Mouse (Mus musculus) forebrain, embryonic 14.5 days (tissue): Measurements from ENCODE around the gene Gria3. TPM values are rescaled to one million over a fixed set of nuclear protein-coding genes. Genes with fewer than 3 reads are reported as not detected.

Experiments used
- microRNA-seq: library from miRNA; unstranded; fragments of <30 nt; microRNA quantifications from one replicate; pipeline ENCODE4, GENCODE M21; 2016
- polyA plus RNA-seq: library from polyadenylated mRNA; unstranded; fragments of >200 nt; fragmentation: Nextera tagmentation; extraction: Ambion mirVana; gene quantifications from 2 replicates; pipeline ENCODE4 v1.2.1, GENCODE M21; 2014

Gene Gria3
- polyA plus RNA-seq, 1 experiment from 2014 or later = 6.7 TPM

Small RNAs within 50 kb of the gene (microRNA-seq; reads per million reads assigned to microRNA genes)
- not detected for gene Gm22413
